Mouse (Mus musculus) fat pad, adult 2 months (tissue): ENCODE data around the gene Pcnx.
"Not testable (repeated sequence)": the region's sequence is repeated elsewhere in the genome, so short reads cannot be mapped to it uniquely, and the experiment has no call there.

Source experiments
- DNase-seq: peaks from one replicate; pipeline ENCODE4 v3.0.0-alpha.2; 2011; ENCODE audit warnings: low read depth, low spot score; ENCODE audit errors: extremely low read depth

Pcnx gene

DNA sequence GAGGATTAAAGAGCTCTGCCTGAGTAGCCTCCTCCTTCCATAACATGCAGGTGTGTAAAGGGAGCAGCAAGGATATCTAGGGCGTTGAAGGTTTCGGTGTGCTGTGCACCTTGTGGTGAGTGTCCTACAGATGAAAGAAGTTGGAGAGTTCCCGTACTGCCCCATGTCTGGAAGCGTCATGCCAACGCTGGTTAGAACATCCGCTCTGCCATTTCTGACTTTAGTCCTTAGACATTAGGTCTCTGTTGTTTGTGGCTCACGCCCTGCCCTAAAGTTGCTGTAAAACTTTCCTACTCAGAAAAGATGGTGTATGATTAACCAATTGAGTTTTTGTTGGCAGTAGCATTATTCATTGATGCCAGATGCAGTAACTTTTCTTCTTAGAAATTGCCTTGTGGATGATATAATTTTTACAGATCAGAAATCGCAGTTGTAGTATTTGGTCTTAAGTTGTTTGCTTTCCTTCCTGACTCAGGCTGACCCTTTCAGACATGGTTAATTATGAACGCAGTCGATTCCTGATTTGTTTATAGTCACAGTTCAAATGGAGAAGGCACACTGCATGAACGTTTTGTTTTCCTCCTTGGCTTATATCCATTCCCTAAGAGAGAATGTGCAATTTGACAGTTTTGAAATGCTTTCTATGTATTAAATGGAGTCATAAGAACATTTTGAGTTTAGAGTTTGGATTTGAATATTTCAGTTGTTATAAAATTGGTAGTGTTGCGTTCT, 83.7 kb downstream of the Pcnx start:
- no peak for DNase-seq

DNA sequence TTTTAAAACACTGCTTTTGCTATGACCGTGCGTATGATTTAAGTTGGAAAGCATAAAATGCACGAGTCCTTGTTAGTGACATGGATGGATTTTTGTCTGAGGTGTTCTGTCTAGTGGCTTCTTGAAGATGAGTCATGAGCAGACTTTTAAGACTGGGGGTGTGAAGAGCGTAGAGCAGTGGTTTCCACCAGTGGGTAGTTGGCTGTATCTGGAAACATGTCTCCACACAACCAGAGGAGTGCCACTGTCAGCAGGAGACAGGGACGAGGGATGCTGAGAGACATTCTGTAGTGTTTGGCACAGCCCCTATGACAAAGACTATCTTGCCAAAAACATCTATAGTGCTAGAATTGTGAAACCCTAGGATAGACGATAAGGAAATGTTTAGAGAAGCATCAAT, 89.2 kb downstream of the Pcnx start:
- no peak for DNase-seq

DNA sequence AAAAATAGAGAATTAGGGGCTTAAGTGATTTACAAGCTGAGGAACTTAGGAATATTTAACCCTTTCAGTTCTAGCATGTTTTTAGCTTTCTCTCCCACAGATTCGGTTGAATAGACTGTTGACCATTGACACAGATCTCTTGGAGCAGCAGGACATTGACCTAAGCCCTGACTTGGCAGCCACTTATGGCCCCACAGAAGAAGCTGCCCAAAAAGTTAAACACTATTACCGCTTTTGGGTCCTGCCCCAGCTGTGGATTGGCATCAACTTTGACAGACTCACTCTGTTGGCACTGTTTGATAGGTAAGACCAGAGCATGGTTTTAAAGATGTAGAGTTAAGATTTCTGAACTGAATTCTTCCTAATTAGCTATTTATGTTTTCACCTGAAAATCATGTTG, 90.2 kb downstream of the Pcnx start:
- DNase-seq, result no peak

DNA sequence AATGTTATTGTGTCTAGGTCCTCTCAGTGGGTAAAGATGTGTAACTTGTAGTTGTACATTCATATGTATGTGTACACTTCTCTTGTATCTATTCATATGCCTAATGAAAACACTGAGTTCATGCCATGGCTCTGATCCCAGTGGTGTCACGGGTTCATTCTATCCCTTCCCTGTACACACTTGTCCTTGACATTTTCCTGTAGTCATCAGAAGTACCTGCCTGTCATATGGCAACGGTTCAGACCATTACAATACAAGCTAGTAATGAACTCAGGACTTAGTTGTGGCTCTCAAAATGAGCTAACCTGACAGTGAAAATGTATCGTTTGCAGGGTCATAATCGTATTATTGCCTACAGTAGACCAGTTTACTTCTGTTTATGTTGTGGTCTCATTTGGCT, 98.5 kb downstream of the Pcnx start:
- DNase-seq, result no peak

DNA sequence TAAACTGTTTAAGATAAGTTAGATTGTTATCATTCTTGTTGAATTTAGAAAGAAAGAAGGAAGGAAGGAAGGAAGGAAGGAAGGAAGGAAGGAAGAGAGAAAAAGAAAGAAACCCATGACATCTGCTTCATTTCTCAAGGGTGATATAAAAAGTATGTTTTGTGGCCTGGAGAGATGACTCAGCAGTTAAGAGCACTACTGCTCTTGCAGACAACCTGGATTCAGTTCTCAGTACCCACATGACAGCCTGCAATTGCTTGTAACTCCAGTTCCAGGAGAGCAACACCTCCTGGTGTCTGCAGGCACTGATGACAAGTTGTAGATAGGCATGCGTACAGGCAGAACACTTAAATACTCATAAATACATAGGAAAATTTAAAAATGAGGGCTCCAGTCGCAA, 105.6 kb downstream of the Pcnx start:
- DNase-seq, result no peak

DNA sequence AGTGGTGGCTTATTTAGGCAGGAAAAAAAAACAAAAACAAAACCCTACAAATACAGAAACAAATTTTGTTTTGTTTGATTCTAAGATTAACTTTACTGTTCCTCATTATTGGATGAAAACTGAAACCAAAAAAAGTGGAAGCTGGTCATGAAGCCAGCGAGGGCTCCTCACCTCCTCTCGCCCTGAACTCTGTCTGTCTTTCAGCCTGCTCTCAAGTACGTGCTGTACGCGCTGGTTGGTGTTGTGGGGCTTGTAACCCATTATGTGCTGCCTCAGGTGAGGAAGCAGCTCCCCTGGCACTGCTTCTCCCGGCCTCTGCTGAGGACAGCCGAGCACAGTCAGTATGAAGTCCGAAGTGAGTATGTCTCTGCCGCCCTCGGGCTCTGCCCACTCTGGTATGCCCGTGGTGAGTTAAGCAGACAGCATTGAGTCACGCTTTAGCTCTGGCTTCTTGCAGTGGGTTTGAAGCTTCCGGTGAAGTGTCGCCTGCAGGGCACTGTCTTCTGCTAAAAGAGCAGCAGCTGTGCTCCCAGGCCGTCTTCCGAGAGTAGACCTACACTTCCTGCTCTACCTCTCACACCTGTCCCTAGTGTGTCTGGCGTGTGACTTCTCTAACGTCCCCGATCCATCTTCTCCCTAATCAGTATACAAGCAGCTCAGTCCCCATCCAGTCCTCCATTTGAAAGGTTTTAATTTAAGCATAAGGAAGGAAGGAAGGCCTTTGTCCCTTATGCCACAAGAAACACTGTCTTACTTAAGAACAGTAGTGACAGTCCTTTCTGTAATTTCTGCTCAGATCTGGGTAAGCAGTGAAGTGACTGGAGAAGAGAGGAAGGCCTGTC, 111.4 kb downstream of the Pcnx start:
- no peak for DNase-seq

DNA sequence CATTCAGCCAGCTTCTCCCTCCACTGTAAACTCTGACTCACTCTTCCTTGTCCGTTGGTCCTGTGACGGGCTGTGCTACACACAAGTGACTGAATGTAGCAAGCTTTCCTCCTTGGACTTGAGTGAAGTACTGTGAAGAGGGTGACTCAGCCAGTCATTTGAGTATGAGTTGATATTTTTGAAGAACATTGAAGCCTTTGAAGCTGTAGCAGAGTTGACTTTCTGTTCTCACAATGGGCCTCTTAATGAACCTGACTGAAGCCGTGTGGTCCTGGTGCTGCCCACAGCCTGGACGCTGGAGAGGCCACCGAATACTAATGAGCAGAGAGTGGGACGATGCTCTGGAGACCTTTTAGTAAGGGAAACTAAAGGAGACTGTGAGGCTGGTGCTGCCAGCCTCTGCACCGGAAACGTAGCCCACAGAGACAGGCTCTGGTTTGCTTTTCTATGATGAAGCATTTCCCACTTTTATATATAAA, 112.1 kb downstream of the Pcnx start:
- no peak for DNase-seq

DNA sequence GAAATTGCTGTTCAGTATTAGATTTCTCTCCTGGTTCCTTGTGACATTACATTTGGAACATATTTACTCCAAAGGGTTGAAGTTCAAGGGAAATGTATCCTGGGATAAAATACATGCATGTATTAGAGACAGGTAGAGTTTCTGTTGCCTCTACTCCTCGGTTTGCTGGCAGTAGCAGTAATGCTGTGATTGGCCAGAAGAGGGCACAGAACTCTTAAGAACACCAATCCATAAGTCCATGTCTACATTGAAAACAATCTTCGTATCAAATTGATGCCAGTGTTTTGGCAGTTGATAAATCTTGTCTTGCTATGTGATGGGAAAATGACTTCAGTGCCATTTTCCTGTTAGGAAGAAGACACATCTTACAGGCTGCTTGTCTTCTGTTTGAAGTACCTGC, 115.0 kb downstream of the Pcnx start:
- no peak for DNase-seq

DNA sequence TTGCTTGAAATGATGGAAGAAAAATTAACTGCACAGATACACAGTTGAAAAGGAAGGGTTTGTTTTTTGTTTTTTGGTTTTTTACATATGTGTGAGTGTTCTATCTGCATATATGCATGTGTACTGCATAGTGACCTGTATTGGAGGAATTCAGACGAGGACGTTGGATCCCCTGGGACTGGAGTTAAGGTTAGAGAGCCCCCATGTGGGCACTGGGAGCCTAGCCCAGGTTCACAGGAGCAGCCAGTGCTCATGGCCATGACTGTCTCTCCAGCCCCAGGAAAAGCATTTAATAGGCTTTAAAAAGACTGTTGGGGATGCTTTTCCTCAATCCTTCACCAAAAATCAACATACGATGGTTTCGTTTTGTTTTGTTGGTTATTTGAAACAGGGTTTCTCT, 117.5 kb downstream of the Pcnx start:
- DNase-seq, result no peak

DNA sequence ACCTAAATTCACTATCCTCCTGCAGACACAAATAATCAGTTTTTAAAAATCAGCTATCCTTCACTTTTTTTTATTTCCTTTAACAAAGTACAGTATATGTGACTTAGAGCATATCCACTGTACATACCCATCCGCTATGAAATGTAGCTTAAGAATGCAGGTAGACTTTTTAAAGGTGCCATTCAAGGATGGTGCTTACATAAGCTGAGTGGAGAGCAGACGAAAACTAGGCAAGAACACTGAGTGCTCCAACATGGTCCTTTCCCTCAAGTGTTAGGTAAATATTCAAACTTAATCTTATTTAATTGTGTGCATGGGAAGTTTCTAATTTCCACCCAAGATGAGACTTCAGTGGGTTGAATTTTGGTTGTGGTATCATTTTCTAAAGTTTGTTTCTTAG, 119.5 kb downstream of the Pcnx start:
- DNase-seq, result no peak

DNA sequence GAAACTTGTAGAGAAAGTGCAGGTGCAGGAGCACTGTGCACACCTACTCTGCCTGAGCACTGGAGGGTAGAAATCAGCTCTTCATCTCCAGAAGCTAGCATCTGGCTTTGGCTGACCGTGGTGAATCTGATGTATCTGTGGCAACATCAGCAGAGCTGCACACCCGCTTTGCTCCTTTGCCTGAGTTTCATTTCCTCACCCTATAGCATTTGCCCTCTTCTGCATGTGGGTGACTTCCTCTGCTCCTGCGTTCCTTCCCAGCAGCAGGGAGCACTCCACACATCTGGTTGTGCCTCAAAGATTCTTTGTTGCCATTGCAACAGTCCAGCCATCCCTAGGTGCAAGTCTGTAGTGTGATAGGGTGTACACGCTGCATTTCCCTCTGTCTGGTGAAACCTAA, 132.3 kb downstream of the Pcnx start:
- DNase-seq, result no peak

DNA sequence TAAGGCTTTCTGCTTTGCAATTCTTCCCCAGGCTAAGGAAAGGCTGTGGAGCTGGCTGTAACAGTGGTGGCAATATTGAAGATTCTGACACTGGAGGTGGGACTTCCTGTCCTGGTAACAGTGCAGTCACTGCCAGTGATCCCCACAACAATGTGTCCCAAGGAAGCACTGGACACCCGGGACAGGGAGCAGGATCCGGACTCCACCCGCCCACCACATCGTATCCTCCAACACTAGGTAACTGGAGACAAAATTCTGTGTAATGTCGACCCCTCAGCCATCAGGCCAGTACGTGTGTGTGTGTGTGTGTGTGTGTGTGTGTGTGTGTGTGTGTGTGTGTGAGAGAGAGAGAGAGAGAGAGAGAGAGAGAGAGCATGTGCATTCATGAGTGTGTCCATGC, 133.2 kb downstream of the Pcnx start:
- DNase-seq, result no peak

DNA sequence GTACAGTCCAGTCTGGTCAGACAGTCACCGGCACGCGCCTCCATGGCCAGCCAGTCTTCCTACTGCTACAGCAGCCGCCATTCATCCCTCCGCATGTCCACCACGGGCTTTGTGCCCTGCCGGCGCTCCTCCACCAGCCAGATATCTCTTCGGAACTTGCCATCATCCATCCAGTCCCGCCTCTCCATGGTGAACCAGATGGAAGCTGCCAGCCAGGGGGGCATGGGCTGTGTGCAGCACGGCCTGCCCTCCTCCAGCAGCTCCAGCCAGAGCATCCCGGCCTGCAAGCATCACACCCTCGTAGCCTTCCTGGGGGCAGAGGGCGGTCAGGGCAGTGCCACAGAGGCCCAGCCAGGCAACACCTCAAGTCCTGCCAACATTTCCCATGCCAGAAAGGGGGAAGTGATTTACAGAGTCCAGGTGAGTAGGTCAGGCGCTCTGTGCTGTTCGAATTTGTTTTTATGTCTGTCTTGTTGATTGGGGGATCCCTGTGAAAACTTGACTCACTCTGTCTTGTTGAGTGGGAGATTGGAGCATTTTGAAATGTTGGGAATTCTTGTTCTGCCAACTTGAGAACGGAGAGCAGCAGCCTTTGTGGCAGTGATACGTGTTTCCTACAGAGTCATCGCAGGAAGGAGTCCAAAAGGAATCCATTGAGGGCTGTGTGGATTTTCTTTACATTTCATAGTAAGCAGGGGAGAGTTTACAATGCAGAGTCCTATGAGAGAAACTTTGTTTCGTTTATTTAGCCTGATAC, 135.3 kb downstream of the Pcnx start:
- no peak for DNase-seq

DNA sequence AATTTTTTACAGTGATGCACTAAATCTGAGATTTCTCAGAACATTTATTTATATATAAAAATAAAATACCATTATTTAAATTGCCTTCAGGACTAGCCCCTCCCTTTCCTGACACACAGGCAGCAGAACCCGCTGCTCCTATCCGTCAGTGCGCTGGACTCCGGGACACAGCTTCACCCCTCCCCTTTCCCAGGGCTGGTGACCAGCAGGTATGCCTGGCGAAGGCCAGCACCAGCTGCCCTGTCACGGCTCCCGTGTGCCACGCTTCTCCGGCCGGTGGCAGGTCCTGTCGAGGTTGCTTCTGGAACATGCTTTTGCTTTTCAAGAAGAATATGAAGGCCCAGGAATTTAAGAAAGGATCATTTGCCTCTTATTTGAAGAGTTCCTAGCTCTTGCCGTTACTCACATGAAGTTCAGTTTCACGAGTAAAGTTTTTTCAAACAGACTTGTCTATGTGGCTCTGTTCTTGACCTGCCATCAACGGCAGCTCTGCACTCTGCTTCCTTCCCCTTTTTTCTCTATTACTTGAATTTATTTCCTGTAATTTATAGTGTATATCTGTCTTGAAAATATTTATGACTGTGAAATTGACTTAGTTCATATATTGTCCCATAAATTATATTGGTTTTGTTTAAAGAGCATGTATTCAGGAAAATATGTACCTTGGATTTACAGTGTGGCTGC, 137.0 kb downstream of the Pcnx start:
- no peak for DNase-seq

DNA sequence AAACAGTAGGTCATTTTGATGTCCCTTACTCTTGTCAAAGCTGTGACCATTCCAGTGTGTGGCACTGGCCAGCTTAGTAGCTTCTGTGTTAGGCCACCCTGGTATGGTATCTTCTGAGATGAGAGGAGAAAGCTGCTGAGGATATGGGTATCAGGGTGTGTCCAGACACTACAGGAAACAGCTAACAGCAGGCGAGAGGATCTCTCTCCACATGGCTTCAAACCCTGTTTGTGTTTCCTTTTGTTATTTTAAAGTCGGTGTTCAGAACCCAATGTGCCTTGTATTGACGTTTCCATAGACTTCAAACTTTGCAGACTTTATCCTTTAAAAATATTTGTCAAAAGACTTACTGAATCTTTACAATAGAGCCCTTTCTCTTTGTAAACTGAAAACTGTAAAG, 137.7 kb downstream of the Pcnx start:
- DNase-seq, result no peak

DNA sequence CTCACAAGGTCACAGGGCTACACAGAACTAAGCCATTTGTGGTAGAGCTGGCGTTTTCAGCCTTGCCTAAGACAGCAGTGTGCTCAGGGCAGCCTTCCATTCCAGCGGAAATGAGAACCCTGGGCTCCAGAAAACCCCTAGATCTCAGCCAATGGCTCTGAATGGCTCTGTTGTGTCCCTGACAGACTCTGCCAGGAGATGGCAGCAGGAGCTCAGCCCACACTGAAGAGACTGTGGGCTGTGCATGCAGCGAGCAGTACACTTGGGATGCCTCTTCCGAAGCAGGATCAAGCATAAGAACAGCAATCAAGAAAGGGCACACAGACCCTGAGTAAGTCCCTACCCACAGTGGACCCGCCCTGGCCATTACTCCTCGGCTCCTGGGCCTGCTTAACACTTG, 142.9 kb downstream of the Pcnx start:
- not testable (repeated sequence) for DNase-seq

DNA sequence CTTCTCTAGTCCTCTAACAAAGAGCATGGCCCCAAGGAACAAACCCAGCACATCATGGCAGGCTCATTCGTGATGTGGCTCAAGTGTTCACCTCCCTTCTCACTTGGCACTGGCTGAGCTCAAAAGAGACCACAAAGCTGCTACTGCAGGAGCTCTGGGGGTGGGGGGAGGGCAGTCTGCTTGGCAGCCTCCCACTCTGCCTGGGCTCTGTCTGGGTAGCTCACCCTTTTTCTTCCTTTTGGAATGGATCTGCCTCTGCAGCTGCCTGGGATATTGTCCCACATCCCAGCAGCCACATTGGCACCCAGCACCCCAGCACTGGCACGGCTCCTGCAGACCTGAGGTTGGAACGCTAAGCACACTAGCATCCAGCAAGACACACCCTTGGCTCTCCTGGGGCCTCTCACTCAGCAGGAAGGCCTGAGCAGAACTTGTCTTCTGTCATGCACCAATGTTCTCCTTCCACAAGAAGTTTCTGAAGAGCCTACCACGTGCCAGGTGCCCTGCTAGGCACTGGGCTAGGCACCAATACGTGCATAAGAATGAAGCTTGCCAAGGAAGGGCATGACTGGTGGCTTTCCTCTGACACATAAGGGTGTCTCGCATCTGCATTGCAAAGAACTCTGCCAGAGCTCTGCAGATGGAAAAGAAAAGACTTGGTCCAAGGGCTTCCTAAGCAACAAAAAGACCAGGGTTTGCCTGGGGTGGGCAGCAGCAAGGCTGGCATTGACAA, 166.2 kb downstream of the Pcnx start:
- DNase-seq, result not testable (repeated sequence)

DNA sequence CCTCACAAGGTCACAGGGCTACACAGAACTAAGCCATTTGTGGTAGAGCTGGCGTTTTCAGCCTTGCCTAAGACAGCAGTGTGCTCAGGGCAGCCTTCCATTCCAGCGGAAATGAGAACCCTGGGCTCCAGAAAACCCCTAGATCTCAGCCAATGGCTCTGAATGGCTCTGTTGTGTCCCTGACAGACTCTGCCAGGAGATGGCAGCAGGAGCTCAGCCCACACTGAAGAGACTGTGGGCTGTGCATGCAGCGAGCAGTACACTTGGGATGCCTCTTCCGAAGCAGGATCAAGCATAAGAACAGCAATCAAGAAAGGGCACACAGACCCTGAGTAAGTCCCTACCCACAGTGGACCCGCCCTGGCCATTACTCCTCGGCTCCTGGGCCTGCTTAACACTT, 173.7 kb downstream of the Pcnx start:
- not testable (repeated sequence) for DNase-seq

DNA sequence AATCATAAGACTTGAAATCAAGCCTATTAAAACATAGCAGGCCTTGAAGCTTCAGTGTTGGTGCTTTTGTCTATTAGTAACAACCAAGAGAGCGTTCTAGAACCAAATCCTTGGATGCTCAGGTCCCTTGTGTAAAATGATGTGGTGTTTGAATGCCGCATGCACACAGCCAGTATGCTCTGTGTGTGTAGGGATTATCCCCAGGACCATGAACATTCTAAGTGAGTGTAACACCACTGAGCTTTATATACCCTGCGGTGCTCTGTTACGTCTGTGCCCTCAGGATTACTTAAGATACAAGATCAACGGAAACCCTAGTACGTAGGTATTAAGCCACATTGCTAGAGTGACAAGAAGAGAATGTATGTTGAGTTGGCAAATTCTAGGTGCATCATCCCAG, 174.2 kb downstream of the Pcnx start:
- DNase-seq, result not testable (repeated sequence)

DNA sequence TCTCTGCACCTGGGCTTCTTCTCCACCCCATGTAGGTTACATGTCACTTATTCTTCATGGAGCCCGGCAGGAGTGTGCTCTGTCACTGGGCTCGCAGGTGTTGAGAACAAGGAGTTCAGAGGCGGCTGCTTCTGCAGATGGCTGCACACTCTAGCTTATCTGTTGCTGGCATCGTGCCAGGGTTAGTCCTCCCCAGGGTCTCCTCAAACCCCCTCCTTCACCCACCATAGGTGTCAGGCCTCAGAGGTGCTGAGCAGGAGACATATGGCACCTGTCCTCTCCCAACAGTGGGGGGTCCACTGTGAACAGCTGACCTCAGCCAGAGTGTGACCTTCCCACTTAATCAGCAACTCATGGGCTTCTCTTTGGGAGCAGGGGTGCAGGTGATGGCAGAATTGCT, 184.3 kb downstream of the Pcnx start:
- DNase-seq, result not testable (repeated sequence)
